Mouse (Mus musculus) fat pad, adult 2 months (tissue): ENCODE measurements around the gene Coq8b.

Experiments
- DNase-seq: peaks from one replicate; pipeline ENCODE4 v3.0.0-alpha.2; 2011; ENCODE audit warnings: low read depth, low spot score; ENCODE audit errors: extremely low read depth

Coq8b gene

GRCm38 (mm10) chr7:27232781-27233281 is at the start of gene Coq8b:
Coq8b (plus strand) TSS chr7:27233023.
- peak; percentile 74 for DNase-seq

- no peak for DNase-seq
Measured at GRCm38 (mm10) chr7:27184964-27185363, 47.9 kb upstream of the Coq8b start.

- no peak for DNase-seq
Measured at GRCm38 (mm10) chr7:27185986-27186385, 46.8 kb upstream of the Coq8b start.

- no peak for DNase-seq
Measured at GRCm38 (mm10) chr7:27189271-27189931, 43.4 kb upstream of the Coq8b start.

- DNase-seq = no peak
Measured at GRCm38 (mm10) chr7:27192434-27192833, 40.4 kb upstream of the Coq8b start.

- DNase-seq = no peak
Measured at GRCm38 (mm10) chr7:27193731-27194130, 39.1 kb upstream of the Coq8b start.

GRCm38 (mm10) chr7:27195681-27196611 is 36.9 kb upstream of the Coq8b start, which contains the start of the genes BC024978 and Snrpa:
BC024978 (plus strand) TSS chr7:27195781.
Snrpa (minus strand) TSS chr7:27196271.
- DNase-seq = peak; percentile 99

- DNase-seq = no peak
Measured at GRCm38 (mm10) chr7:27197136-27197535, 35.7 kb upstream of the Coq8b start.

GRCm38 (mm10) chr7:27197634-27198033 is 35.2 kb upstream of the Coq8b start:
- no peak for DNase-seq

GRCm38 (mm10) chr7:27198355-27198754 is 34.5 kb upstream of the Coq8b start:
- no peak for DNase-seq

GRCm38 (mm10) chr7:27198779-27199178 is 34.0 kb upstream of the Coq8b start:
- DNase-seq = no peak

- no peak for DNase-seq
Measured at GRCm38 (mm10) chr7:27203730-27204449, 28.9 kb upstream of the Coq8b start.

GRCm38 (mm10) chr7:27212626-27213025 is 20.2 kb upstream of the Coq8b start:
- no peak for DNase-seq

- no peak for DNase-seq
Measured at GRCm38 (mm10) chr7:27218586-27218985, 14.2 kb upstream of the Coq8b start.

GRCm38 (mm10) chr7:27219937-27220336 is 12.9 kb upstream of the Coq8b start:
- DNase-seq = no peak

GRCm38 (mm10) chr7:27221939-27222338 is 10.9 kb upstream of the Coq8b start:
- DNase-seq = peak; percentile 74

- no peak for DNase-seq
Measured at GRCm38 (mm10) chr7:27222538-27222937, 10.3 kb upstream of the Coq8b start.

- DNase-seq = peak; percentile 84
Measured at GRCm38 (mm10) chr7:27224877-27225575, 7.8 kb upstream of the Coq8b start.

GRCm38 (mm10) chr7:27227276-27227675 is 5.5 kb upstream of the Coq8b start:
- DNase-seq = no peak

GRCm38 (mm10) chr7:27227676-27228075 is 5.1 kb upstream of the Coq8b start:
- no peak for DNase-seq
